Mouse (Mus musculus) midbrain, embryonic 12.5 days (tissue): ENCODE measurements around the gene Naa11. TPM values are rescaled to one million over a fixed set of nuclear protein-coding genes. Genes with fewer than 3 reads are reported as not detected.

Experiments used
- ATAC-seq: fragments of 200-750 bp; cut with Nextera tagmentation; 2 replicates; pipeline ENCODE4 v1.8.0; 2017; ENCODE audit warnings: low read depth, moderate TSS enrichment, moderate library complexity; ENCODE audit not compliant: low FRiP score
- H3K27ac ChIP-seq: fragments of 300-500 bp; sonication (generic); replicated peaks from 2 replicates; pipeline ENCODE4 v1.5.1; 2016; ENCODE audit warnings: mild to moderate bottlenecking
- H3K27me3 ChIP-seq: fragments of 300-500 bp; sonication (generic); 2 replicates; pipeline ENCODE4 v1.6.1; 2016; ENCODE audit warnings: mild to moderate bottlenecking
- H3K36me3 ChIP-seq: fragments of 300-500 bp; sonication (generic); 2 replicates; pipeline ENCODE4 v1.6.1; 2016
- H3K4me1 ChIP-seq: fragments of 300-500 bp; sonication (generic); 2 replicates; pipeline ENCODE4 v1.6.1; 2016
- H3K4me2 ChIP-seq: fragments of 300-500 bp; sonication (generic); replicated peaks from 2 replicates; pipeline ENCODE4 v1.6.1; 2016; ENCODE audit warnings: mild to moderate bottlenecking, moderate library complexity
- H3K4me3 ChIP-seq: fragments of 300-500 bp; sonication (generic); 2 replicates; pipeline ENCODE4 v1.5.1; 2016; ENCODE audit warnings: mild to moderate bottlenecking
- H3K9ac ChIP-seq: fragments of 300-500 bp; sonication (generic); replicated peaks from 2 replicates; pipeline ENCODE4 v1.6.1; 2016; ENCODE audit warnings: mild to moderate bottlenecking, moderate library complexity
- H3K9me3 ChIP-seq: fragments of 300-500 bp; sonication (generic); 2 replicates; pipeline ENCODE4 v1.6.1; 2016; ENCODE audit warnings: mild to moderate bottlenecking
- WGBS: fragments of 180-500 bp; shearing (Covaris S2); methylation state at CpG from one replicate; pipeline ENCODE4 v1.1.7; 2016; 5-methylcytosine and 5-hydroxymethylcytosine counted together
- polyA plus RNA-seq: library from polyadenylated mRNA; unstranded; fragments of >200 nt; fragmentation: Nextera tagmentation; extraction: Ambion mirVana; gene quantifications from 2 replicates; pipeline ENCODE4 v1.2.1, GENCODE M21; 2016

Gene Naa11
- polyA plus RNA-seq, 1 experiment from 2014 or later, result not detected

DNA sequence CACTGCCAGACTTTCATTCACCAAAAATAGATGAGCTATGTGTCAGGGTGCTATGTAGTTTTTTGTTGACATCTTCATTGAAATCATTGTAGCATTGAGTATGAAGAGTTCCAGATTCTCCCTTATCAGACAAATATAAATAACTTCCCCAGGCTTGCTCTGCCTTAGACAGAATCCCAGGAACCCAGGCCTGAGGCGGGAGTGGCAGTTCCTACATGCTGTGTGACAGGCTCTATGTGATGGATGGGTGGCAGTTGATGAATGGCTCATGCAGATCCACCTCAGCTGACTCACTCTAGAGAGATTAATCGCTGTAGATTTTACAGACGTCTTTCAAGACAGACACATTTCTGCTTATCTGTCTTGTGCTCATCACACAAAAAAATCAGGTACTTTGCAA lies 57.4 kb downstream of the Naa11 start:
- no peak for ATAC-seq
- 76% methylated on average over 3 of the region's 3 CpGs for WGBS

More for the DNA sequence above, 57.4 kb downstream of the Naa11 start:
- H3K9ac ChIP-seq, result no peak overlapping the region
- no peak overlapping the region for H3K4me2 ChIP-seq
- H3K4me3 ChIP-seq, result no peak overlapping the region
- no peaks in the 10 kb centered on the region for H3K27me3 ChIP-seq
- no peaks in the 10 kb centered on the region for H3K36me3 ChIP-seq
- H3K4me1 ChIP-seq, result no peaks in the 10 kb centered on the region
- H3K9me3 ChIP-seq, result no peaks in the 10 kb centered on the region
- H3K27ac ChIP-seq, result no peak overlapping the region

Other genes with a start within 250 kb of the Naa11 start
- not detected in 2 replicates for gene Gk2, start 64.6 kb upstream of the Naa11 start, polyA plus RNA-seq